Mouse (Mus musculus): ENCODE results near the gene Slit3.

Gene Slit3

DNA sequence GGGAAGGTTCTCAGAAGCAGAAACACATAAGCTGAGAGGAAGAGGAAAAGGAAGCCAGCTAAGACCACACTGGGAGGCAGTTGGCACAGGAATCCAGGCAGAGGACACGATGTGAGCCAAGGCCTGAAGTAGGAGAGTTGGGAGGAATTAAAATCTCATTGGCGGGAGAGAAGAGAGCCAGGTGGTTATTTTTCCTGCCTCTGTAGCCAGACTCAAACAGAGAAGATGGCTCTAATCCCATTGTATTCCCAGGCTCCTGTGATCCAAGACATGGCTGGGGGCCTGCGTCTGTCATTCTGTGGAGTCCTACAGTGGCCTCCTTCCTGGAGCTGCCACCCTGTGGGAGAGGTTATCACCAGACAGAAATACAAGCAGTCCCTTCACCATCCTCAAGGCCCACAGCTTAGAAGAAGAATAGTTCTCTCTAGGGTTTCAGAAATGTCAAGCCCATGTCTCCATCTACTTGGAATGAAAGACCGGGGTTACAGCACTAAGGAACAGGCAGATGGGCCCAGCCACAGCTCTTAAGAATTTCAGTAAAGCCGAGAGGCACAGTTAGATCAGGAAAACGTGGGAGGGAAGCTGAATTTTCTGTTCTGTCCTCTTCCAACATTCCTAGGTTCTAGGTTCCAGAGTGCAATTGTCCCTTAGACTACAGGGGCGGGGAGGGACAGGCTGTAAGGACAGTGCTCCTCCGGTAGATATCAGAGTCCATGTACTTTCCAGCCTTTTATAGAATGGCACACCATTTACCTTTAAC is 183.4 kb downstream of the Slit3 start:
- no peak for DNase-seq (ENCODE audit: low spot score in 2 of 2)

DNA sequence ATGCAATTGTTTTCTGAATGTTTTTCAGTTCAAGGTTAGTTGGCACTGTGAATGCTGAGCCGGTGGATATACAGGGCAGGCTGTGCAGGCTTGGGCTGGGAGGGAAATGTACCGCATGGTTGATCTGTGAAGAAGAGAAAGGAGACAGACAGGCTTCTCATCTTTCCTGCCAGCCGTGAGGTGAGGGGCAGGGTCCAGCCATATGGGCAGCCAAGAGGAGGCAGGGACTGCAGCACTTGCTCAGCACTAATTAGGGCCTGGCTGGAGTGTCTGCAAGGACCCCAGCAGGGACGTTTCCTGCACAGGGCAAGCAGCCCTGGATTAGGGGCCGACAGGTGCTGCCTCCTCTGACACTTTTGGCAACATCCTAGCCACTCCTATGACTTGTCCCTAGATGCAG is 184.1 kb downstream of the Slit3 start:
- DNase-seq (ENCODE audit: low spot score in 2 of 2): no peak

DNA sequence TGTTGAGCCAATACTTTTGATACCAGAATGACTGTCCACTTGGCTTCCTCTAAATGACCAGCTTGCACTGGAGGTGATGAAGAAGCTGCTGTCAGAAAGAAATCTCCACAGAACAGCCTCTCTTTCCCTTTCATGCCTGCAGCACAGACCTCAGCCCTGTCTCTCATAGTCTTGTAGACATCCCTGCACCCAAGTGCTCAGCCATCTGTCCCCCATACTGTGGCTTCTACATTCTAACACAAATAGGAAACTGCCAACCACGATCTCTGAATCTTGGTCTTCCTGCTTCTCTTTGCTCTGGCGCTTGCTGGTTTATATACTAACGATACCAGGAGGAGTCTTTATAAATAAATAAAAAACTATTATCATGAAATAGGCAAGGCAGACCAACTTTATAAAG is 184.9 kb downstream of the Slit3 start:
- DNase-seq (ENCODE audit: low spot score in 2 of 2): no peak

DNA sequence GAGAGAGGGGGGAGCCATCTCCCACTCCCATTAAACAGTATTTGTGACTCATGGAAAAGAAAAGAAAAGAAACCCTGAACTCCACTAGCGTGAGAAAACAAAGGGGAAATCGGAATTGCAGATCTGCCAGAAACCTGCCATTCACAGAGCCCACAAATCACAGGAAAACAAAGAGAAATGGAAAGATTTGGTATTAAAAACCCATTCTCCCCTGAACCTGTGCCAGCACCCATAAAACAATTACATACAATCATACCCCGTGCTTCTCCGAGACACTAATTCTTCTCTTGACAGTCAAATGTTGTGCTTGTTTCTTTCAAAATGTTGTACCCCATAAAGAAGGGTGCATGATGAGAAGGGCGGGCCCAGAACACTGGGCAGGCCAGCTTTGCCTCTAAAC is 185.9 kb downstream of the Slit3 start:
- DNase-seq (ENCODE audit: low spot score in 2 of 2): no peak

DNA sequence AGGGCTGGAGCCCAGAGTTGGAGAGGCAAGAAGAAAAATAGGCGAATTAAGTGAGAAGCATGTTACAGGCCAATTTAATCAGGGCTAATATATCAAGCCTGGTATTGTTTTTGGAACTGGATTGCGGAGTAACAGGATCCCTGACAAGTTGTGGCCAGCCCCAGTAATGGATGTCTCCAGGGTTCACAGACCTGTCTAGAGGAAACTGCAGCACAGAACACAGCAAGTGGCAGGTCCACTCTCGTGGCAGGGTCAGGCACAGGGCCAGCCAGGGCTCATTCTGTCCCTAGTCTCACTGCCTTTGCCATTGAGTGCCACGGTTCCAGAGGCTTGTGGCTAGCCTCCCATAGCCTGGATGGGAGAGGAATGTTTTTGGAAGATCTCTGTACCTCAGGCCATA is 187.0 kb downstream of the Slit3 start:
- no peak for DNase-seq (ENCODE audit: low spot score in 2 of 2)

DNA sequence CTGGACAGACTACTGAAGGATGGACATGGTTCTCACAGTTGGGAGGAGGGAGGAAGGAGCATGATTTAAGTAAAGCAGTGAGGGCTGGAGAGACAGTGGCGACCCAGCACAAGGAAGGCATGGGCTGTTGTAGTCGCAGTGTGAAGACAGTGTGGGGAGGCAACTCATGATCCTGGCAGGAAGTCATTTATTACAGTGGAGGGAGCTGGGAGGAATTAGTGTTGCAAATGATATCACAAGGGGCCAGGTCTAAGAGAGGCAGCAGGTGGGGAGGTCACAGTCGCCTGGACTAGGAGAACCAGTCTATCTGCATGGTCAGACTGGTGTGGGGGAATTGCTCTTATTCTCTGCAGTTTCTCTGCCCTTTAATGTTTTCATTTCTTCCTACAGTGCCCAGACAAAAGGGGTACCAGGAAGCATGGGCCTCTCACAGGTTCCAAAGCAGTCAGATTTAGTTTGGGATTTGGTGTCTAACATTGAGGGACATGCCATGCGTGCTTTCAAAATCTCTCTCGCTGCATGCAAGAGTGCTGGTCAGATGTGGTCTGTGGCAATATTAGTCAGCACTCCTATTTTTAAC is 194.5 kb downstream of the Slit3 start:
- no peak for DNase-seq (ENCODE audit: low spot score in 2 of 2)

DNA sequence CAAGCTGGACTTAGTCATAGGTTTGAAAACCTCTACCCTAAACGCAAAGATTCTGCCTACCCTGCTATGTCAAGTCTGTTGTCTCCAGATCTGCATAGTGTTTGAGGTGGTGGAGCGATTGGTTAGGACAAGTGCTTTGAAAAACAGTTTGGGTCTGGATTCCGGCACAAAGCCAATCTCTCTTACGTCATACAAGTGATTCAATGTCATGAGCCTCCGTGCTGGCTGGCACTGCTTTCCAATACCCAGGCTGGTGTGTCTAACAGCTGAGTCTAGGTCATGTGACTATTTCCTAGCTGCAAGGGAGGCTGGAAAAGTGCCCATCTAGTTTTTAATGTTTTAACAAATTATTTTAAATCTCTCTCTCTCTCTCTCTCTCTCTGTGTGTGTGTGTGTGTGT is 196.2 kb downstream of the Slit3 start:
- DNase-seq (ENCODE audit: low spot score in 2 of 2): no peak

DNA sequence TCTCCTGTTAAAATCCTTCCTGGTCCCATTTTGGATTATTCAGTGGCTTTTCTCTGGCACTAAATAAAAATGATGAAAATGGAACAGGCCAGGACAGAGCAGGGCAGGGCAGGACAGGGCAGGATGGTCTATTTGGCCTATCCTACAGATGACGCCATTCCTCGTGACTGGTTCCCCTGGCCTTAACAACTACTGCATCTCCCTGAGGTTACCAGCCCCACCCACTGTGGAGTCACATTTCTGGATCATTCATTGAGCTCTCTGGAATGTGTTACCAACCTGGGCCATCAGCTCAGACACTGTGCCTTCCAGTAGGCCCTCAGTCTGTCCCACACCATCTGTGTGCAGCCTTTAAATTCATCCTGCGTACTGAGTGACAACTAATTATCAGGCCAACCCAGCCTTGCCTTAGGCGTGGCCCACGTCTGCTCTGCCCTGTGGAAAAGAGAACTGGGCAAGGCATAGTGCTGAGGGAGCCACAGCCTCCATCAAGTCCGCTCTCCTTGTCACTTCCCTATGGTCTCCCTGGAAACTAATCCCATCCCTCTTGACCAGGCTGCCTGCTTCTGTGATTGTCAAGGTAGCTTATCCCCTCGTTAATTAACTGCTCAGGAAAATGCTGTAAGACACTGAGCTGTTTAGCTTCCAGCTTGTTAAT is 196.9 kb downstream of the Slit3 start:
- DNase-seq (ENCODE audit: low spot score in 2 of 2): no peak

DNA sequence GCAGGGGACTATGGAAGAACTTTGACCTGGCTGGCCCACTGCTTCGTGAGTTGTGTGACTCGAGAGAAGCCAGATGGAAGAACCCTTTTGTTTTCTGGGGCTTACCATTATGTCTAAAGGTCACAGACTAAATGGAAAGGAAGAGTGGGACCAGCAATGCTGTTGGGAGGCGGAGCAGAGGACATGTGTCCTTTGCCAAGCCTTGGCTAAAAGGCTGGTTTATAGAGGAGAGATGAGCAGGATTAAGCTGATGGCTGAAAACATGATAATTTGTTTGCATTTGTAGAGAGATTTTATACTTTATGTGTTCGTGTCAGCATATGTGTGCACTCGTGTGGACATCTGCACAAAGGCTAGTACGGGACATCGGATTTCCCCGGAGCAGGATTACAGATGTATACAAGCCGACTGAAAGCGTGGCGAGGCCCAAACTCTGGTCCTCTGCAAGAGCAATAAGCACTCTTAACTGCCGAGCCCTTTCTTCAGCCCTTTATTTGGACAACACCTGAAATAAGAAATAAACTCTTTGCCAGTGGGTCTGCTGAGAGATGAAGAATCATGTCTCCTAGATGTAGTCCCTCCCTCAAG is 197.5 kb downstream of the Slit3 start:
- no peak for DNase-seq (ENCODE audit: low spot score in 2 of 2)

DNA sequence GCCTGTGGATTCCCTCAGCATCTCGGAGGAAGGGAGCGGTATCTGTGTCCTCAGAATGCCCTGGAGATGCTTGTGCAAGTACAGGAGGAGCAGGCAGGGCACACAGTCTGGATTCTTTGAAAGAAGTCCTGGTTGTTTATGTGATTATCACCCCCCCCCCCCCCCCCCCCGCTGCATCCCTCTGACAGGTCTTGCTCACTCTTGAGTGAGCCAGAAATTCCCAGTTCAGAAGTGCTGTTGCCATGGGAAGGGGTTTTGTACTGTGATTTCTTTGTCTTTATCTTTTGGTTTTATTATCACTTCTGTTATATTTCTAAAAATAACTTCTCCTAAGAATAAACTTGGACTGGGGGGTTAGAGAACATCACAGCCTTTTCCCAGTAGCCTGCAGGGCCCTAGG is 199.5 kb downstream of the Slit3 start:
- no peak for DNase-seq (ENCODE audit: low spot score in 2 of 2)

DNA sequence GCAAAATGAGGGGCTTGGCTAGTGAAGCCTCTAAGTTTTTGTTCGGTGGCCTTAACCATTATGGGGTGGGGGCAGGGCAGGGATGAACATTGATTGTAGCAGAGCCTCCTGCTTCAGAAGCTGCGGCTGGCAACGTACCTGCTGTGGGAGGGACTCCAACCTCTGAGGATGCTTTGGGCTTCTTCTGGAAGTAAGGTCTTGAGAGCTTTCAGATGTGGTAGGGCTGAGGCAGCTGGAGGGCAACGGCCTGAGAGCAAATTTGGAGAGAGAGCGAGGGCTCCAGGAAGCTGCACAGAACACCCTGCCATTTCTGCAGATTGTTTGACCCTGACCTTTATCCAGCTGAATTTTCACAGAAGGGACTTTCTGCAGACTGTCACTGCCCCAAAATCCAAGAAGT is 203.4 kb downstream of the Slit3 start:
- DNase-seq (ENCODE audit: low spot score in 2 of 2): no peak

DNA sequence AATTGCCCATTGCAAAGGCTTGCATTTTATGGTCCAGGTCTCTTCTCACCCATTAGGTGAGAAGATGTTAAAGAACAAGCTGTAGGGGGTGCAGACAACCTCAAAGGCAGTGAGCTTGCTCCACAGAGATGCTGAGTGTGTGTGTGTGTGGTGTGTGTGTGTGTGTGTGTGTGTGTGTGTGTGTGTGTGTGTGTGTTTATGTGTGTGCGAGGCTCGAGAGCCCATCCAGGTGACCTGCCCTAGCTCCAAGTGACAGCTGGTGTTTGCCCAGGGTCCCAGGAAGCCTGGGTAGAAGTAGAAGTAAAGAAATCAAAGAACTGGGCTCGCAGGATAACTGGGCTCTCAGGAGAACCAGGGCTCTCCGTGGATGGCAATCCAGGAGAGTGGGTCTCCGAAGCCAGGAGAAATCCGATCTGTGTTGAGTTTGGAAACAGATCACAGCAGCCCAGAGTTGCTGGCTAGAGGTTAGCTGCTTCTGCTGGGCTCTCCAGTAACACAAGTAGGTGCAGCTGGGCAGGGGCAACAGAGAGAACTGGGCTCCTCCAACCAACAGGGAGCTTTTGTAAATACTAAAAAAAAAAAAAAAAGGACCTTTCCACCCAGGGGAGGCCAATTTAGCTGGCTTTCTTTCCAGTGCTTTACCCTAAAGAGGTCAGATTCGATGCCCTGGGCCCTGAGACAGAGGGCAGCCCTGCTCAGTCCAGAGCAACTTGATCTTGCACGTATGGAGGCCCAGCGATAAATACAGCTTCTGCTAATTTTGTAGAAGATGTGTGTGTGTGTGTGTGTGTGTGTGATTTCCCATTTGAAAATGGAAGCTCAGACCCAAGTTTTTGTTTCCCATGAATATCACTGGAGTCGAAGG is 204.3 kb downstream of the Slit3 start:
- no peak for DNase-seq (ENCODE audit: low spot score in 2 of 2)

DNA sequence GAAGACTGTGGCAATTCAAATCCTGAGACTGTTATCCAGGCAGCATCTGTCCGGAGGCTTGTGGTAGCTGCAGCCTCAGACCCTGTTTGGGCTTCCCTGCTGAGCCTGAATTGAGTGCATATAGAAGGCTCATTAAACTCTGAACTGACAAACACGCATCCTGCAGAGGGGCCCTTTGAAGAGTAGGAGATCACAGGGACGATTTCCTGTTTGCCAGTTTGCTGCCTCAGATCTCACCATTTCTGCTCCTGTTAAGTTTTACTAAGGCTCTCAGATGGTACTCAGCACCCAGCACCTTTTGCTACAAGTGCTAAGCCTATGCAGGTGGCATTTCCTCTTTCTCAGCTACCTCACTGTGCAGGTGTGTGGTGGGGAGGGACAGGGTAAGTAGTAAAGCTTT is 205.3 kb downstream of the Slit3 start:
- DNase-seq (ENCODE audit: low spot score in 2 of 2): no peak

DNA sequence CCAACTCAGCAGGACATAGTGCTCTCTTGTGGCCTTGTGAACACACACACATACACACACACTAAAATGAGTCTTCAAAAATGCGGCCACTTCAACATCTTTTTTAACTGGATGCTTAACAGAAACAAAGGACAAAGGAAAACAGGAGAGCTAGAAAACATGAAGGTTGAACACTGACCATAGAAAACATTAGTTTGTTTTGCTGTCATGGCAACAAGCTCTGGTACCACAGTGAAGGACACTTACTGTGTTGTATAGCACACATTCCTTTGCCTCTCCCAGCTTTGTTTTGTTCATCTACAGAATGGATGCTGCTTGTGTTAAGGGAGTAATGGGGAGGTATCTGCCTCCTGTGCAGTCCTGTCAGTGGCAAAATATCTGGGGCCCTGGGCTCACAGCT is 206.9 kb downstream of the Slit3 start:
- DNase-seq (ENCODE audit: low spot score in 2 of 2): no peak

DNA sequence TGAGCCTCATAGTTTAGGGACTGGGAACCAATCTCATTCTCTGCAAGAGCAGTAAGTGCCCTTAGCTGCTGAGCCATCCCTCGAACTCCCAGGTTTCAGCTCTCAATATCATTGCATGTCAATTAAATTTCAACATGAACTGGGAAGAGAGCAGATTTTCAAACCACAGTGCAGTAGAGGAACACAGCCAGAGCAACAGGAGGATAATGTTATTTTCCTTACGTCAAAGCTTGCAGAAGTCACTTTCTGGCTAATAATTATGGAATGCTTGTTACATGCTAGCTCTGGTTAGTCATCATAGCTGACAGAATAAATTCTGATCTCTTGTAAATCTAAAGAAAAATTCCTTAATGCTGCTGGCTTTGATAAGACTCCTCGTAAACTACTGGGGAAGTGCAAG is 210.5 kb downstream of the Slit3 start:
- DNase-seq (ENCODE audit: low spot score in 2 of 2): no peak

DNA sequence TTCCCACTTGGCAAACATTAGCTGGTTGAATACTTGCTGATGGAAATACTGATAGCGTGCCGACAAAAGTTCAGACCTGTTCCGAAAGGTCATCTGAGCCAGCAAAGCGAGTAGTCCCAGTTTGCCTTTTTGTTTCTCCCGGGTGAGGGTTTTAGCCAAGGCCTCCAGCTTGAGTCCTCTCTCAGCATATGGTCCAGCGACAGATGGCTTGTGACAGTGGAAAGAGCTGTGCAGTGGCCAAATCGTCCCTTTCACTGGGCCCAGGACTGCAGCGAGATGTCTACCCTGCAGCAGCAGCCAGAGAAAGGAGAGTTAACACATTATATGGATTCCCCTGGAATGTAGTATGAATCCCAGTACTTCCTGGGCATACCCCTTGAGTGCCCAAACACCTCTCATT is 215.5 kb downstream of the Slit3 start:
- no peak for DNase-seq (ENCODE audit: low spot score in 2 of 2)

DNA sequence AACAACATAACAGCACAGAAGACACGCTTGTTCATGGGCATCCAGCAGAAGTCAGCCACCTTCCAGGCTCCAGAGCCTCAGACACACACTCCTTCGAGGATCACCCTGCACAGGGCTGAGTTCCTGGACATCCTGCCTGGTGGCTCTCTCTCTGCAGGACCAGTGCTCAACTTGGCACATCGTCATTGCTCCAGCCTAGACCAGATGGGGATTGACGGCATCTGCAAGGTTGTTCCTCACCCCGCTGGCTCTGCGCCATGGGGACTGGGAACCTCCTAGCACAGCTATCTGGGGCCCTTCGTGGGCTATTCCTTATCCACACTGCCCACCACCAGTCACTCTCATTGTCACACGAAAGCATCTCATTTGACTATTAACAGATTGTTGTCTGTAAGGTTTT is 216.5 kb downstream of the Slit3 start:
- no peak for DNase-seq (ENCODE audit: low spot score in 2 of 2)

DNA sequence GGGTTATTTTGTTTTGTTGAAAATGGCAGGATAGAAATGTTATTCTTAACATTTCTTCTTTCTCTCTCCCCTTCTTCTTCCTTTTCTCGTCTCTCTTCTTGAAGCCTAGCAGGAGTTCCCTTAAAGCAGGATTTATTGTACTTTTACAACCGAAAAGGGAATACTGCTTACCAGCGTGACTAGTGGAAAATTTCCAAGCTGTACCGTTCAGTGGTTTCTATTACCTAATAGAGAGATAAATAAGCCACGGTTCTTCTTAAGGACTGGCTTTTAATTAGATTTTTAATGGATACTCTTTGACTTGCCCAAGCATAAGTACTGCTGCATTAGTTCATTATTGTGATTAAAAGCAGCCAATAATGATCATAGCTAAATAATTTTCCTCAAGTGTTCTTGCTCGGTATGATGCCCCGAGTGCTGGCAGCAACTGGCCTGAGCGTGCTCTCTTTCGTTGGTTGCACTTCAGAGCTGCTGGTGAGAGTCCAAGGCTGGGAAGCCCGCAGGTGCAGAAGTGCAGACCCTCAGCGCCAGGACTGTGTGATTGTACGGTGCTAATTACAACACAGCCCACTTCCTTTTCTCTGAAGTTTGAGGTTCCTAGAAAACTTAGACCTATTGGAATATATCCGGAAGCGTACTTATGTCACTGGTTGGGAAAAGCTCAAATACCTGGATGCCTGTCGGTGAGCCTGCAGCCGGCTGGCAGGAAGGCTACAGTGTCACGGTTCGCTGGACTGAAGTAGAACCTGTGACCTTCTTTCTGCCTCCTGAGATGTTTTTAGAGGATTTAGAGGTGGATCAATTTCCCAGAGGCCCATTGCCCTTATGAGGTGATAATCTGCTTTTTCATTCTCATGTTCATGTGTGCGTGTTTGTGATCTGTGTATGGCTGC is 217.1 kb downstream of the Slit3 start:
- no peak for DNase-seq (ENCODE audit: low spot score in 2 of 2)

DNA sequence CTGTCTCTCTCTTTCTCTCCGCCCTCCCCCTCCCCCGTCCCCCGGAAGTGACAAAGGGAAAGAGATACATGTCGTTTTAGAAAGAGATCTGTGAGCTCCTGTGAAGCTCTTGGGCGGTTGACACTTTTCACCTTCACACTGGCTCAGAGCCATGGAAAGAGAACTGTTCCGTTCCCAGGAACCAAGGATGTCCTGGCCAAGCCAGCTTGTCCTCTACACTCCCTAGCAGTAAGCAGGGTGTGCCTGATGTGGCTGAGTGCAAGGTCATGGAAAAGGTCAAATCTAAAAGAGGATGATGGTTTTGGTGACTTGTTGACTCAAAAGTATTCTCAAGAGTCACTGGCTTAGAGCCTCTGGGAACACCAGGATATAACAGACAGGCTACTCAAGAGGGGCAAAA is 219.7 kb downstream of the Slit3 start:
- DNase-seq (ENCODE audit: low spot score in 2 of 2): no peak

DNA sequence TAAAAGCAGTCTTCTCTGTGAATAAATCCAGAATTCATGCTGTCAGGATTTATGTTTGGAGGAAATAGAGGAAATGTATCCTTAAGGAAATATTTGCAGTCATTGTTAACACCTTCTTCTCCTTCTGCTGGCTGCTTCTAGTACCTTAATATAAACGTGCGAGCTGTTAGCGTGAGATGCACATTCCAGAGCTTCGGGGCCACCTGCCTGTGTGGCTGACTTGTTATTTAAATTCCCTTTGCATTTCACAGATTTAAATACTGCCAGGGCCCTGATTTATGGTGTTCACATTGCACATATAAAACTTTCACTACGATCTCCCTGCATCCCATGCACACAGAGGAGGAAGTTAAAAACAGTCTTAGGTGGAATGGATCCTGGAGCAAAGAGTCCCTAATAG is 221.5 kb downstream of the Slit3 start:
- no peak for DNase-seq (ENCODE audit: low spot score in 2 of 2)

Data from spleen, postnatal 10 days (tissue).